ENCODE assay signal across 8 mouse cellular contexts in genomic region chr11:86807001-86807477, GRCm38 (mm10). TPM values are rescaled to one million over a fixed set of nuclear protein-coding genes. Genes with fewer than 3 reads are reported as not detected.
DNase-seq lines count a peak whose midpoint lies in the region; ATAC-seq and TF ChIP-seq lines count a peak whose summit lies in the region.

No protein-coding gene starts in this region.

- peak overlapping the region; percentile 41 for H3K4me2 ChIP-seq in CH12.LX (ENCODE audit: insufficient read depth, low read depth, poor library complexity, severe bottlenecking)
- H3K4me2 ChIP-seq in embryonic facial prominence, embryonic 14.5 days (ENCODE audit: low read depth, low read length), result peak overlapping the region; percentile 62
- peak overlapping the region; percentile 77 for H3K4me2 ChIP-seq in heart, embryonic 11.5 days
- H3K4me2 ChIP-seq in kidney, postnatal 0 days (ENCODE audit: low read length), result peak overlapping the region; percentile 75
- H3K4me2 ChIP-seq in liver, embryonic 11.5 days, result peak overlapping the region; percentile 68
- H3K4me2 ChIP-seq in stomach, embryonic 16.5 days (ENCODE audit: low read depth, low read length), result peak overlapping the region; percentile 69

- peaks cover 13 to 24% of the 10 kb centered on the region in 2 experiments for H3K36me3 ChIP-seq in CH12.LX (replicated peaks in 1 of 2; ENCODE audit: control insufficient read depth in 1 of 2, insufficient read depth in 1 of 2, low read length in 1 of 2)
- H3K36me3 ChIP-seq in embryonic facial prominence, embryonic 14.5 days (ENCODE audit: control insufficient read depth, insufficient read depth, low read length), result peaks cover 13% of the 10 kb centered on the region
- peaks cover 9% of the 10 kb centered on the region for H3K36me3 ChIP-seq in heart, embryonic 11.5 days (ENCODE audit: control insufficient read depth, insufficient read depth, low read length)
- H3K36me3 ChIP-seq in kidney, postnatal 0 days (ENCODE audit: insufficient read depth, low read length), result peaks cover 3% of the 10 kb centered on the region; the same call in 1 of the 2 replicates
- H3K36me3 ChIP-seq in liver, embryonic 11.5 days (ENCODE audit: control insufficient read depth, insufficient read depth, low read length), result no peaks in the 10 kb centered on the region
- 0 out of 2 replicates have a peak, but pooled peaks cover 6% of the 10 kb centered on the region for H3K36me3 ChIP-seq in stomach, embryonic 16.5 days (ENCODE audit: control insufficient read depth, insufficient read depth, low read length)

- dilution Hi-C loops in CH12.LX (cut with MboI; ENCODE audit: extremely low pct_ligation_motif_present, extremely low pct_unique_long_range_greater_than_20kb, low sequenced_read_pairs), result no loop called here

- no peaks in the 10 kb centered on the region for H3K79me2 ChIP-seq in CH12.LX (replicated peaks; ENCODE audit: control insufficient read depth, extremely low read depth, insufficient read depth, poor library complexity, severe bottlenecking)

- H3K4me3 ChIP-seq in CH12.LX (replicated peaks in 1 of 3; ENCODE audit: low read depth in 2 of 3, low read length in 2 of 3, poor library complexity in 1 of 3), result peak overlapping the region; percentile 92 to 94 (median 93)
- H3K4me3 ChIP-seq in embryonic facial prominence, embryonic 14.5 days (ENCODE audit: low read depth, low read length), result peak overlapping the region; percentile 84
- H3K4me3 ChIP-seq in heart, embryonic 11.5 days (ENCODE audit: low read depth, low read length), result peak overlapping the region; percentile 89
- H3K4me3 ChIP-seq in kidney, postnatal 0 days (replicated peaks; ENCODE audit: low read depth, low read length), result peak overlapping the region; percentile 76
- peak overlapping the region; percentile 89 for H3K4me3 ChIP-seq in liver, embryonic 11.5 days (ENCODE audit: low read depth, low read length)
- peak overlapping the region; percentile 100 for H3K4me3 ChIP-seq in stomach, embryonic 16.5 days (replicated peaks; ENCODE audit: low read length)

- TF ChIP-seq EP300 in CH12.LX (IDR thresholded peaks at IDR 0.05; ENCODE audit: low read length), result no peak

- no peak for TF ChIP-seq POLR2A in CH12.LX (IDR thresholded peaks at IDR 0.05; ENCODE audit: low read depth, low read length)

- peak overlapping the region; percentile 56 for H3K9ac ChIP-seq in CH12.LX (ENCODE audit: insufficient read depth, low read depth)
- peak overlapping the region; percentile 77 for H3K9ac ChIP-seq in embryonic facial prominence, embryonic 14.5 days (ENCODE audit: low read depth, low read length)
- peak overlapping the region; percentile 76 for H3K9ac ChIP-seq in heart, embryonic 11.5 days (ENCODE audit: low read depth, low read length)
- H3K9ac ChIP-seq in kidney, postnatal 0 days (ENCODE audit: low read depth, low read length), result peak overlapping the region; percentile 63
- peak overlapping the region; percentile 65 for H3K9ac ChIP-seq in liver, embryonic 11.5 days (ENCODE audit: low read depth, low read length)
- H3K9ac ChIP-seq in stomach, embryonic 16.5 days (ENCODE audit: low read length), result peak overlapping the region; percentile 85

- H3K9me3 ChIP-seq in CH12.LX (replicated peaks; ENCODE audit: low read length), result peaks cover 13% of the 10 kb centered on the region
- H3K9me3 ChIP-seq in embryonic facial prominence, embryonic 14.5 days (ENCODE audit: control insufficient read depth, low read length), result no peaks in the 10 kb centered on the region
- H3K9me3 ChIP-seq in heart, embryonic 11.5 days (replicated peaks; ENCODE audit: control insufficient read depth, low read length), result no peaks in the 10 kb centered on the region
- H3K9me3 ChIP-seq in kidney, postnatal 0 days (replicated peaks; ENCODE audit: low read length), result no peaks in the 10 kb centered on the region
- H3K9me3 ChIP-seq in liver, embryonic 11.5 days (ENCODE audit: control insufficient read depth, low read length), result no peaks in the 10 kb centered on the region
- no peaks in the 10 kb centered on the region for H3K9me3 ChIP-seq in stomach, embryonic 16.5 days (replicated peaks; ENCODE audit: control insufficient read depth, low read length)

- in situ Hi-C loops in CH12.LX (cut with MboI; ENCODE audit: low pct_ligation_motif_present, low pct_unique_long_range_greater_than_20kb, low sequenced_read_pairs), result no loop called here

- no peak for TF ChIP-seq RAD21 in CH12.LX (IDR thresholded peaks at IDR 0.05; ENCODE audit: low read depth, low read length)

- 2% methylated on average over 24 of the region's 25 CpGs for WGBS in embryonic facial prominence, embryonic 14.5 days
- under 1% methylated on average over 25 of the region's 25 CpGs for WGBS in heart, embryonic 11.5 days (ENCODE audit: insufficient replicate concordance)
- WGBS in kidney, postnatal 0 days, result under 1% methylated on average over 25 of the region's 25 CpGs
- under 1% methylated on average over 25 of the region's 25 CpGs for WGBS in liver, embryonic 11.5 days
- under 1% methylated on average over 25 of the region's 25 CpGs for WGBS in stomach, embryonic 16.5 days

- no peak for TF ChIP-seq CTCF in CH12.LX (conservative IDR thresholded peaks at IDR 0.05 in 1 of 2, IDR thresholded peaks at IDR 0.05 in 1 of 2; ENCODE audit: low read depth in 2 of 2, low read length in 2 of 2)
- TF ChIP-seq CTCF in kidney, postnatal 0 days (IDR thresholded peaks at IDR 0.05; ENCODE audit: low read depth), result no peak

- peak; percentile 70 for DNase-seq in CH12.LX (ENCODE audit: extremely low read depth)
- DNase-seq in adrenal gland, postnatal 25 days, result peak; percentile 54
- DNase-seq in embryonic facial prominence, embryonic 14.5 days (ENCODE audit: low spot score), result peak; percentile 76
- peak; percentile 78 for DNase-seq in kidney, postnatal 0 days (ENCODE audit: low spot score)
- peak; percentile 64 for DNase-seq in liver, embryonic 11.5 days (ENCODE audit: low spot score)

- H3K27me3 ChIP-seq in CH12.LX (replicated peaks), result peaks cover 24% of the 10 kb centered on the region
- no peaks in the 10 kb centered on the region for H3K27me3 ChIP-seq in embryonic facial prominence, embryonic 14.5 days (replicated peaks; ENCODE audit: control insufficient read depth, insufficient read depth, low read length)
- no peaks in the 10 kb centered on the region for H3K27me3 ChIP-seq in heart, embryonic 11.5 days (ENCODE audit: control insufficient read depth, insufficient read depth, low read length)
- H3K27me3 ChIP-seq in kidney, postnatal 0 days (ENCODE audit: insufficient read depth, low read length), result no peaks in the 10 kb centered on the region
- H3K27me3 ChIP-seq in liver, embryonic 11.5 days (replicated peaks; ENCODE audit: control insufficient read depth, insufficient read depth, low read length), result no peaks in the 10 kb centered on the region
- H3K27me3 ChIP-seq in stomach, embryonic 16.5 days (ENCODE audit: control insufficient read depth, insufficient read depth, low read length), result no peaks in the 10 kb centered on the region

- peak overlapping the region; percentile 14; the same call in 1 of the 2 replicates for H3K27ac ChIP-seq in CH12.LX (ENCODE audit: insufficient read depth, low read depth)
- H3K27ac ChIP-seq in embryonic facial prominence, embryonic 14.5 days (replicated peaks; ENCODE audit: low read depth, low read length), result peak overlapping the region; percentile 80
- H3K27ac ChIP-seq in heart, embryonic 11.5 days (ENCODE audit: low read depth, low read length), result peak overlapping the region; percentile 58; the same call in 1 of the 2 replicates
- peak overlapping the region; percentile 73 for H3K27ac ChIP-seq in kidney, postnatal 0 days
- peak overlapping the region; percentile 40 for H3K27ac ChIP-seq in liver, embryonic 11.5 days (ENCODE audit: low read depth, low read length)
- peak overlapping the region; percentile 73 for H3K27ac ChIP-seq in stomach, embryonic 16.5 days (ENCODE audit: low read length)

- ATAC-seq in embryonic facial prominence, embryonic 14.5 days (ENCODE audit: low read depth), result peak; percentile 90
- ATAC-seq in heart, embryonic 11.5 days (replicated peaks; ENCODE audit: insufficient number of reproducible peaks, low FRiP score, low TSS enrichment), result no peak
- ATAC-seq in kidney, postnatal 0 days (replicated peaks; ENCODE audit: low FRiP score, low read depth), result peak; percentile 81; the same call in 1 of the 2 replicates
- peak; percentile 71 for ATAC-seq in liver, embryonic 11.5 days (replicated peaks; ENCODE audit: low FRiP score)
- ATAC-seq in monocyte, adult 5-6 weeks (replicated peaks; ENCODE audit: insufficient number of reproducible peaks, low FRiP score, low TSS enrichment, poor library complexity, severe bottlenecking), result peak; percentile 42
- peak; percentile 57; the same call in 1 of the 2 replicates for ATAC-seq in stomach, embryonic 16.5 days (ENCODE audit: insufficient read depth, low FRiP score)

- H3K4me1 ChIP-seq in CH12.LX (ENCODE audit: control insufficient read depth in 1 of 2, insufficient read depth in 2 of 2), result peaks cover 6 to 14% of the 10 kb centered on the region in 2 experiments
- no peaks in the 10 kb centered on the region for H3K4me1 ChIP-seq in embryonic facial prominence, embryonic 14.5 days (ENCODE audit: control insufficient read depth, insufficient read depth, low read length)
- H3K4me1 ChIP-seq in heart, embryonic 11.5 days (ENCODE audit: control insufficient read depth, insufficient read depth, low read length), result 0 out of 2 replicates have a peak, but pooled peaks cover 2% of the 10 kb centered on the region
- no peaks in the 10 kb centered on the region for H3K4me1 ChIP-seq in kidney, postnatal 0 days (replicated peaks; ENCODE audit: insufficient read depth, low read length)
- H3K4me1 ChIP-seq in liver, embryonic 11.5 days (replicated peaks; ENCODE audit: control insufficient read depth, insufficient read depth, low read length), result no peaks in the 10 kb centered on the region
- peaks cover 2% of the 10 kb centered on the region; the same call in 1 of the 2 replicates for H3K4me1 ChIP-seq in stomach, embryonic 16.5 days (ENCODE audit: control insufficient read depth, insufficient read depth, low read length)

RNA-seq across cellular contexts. Expression of gene Dhx40, which starts 0.5 kb away (rescaled TPM):
- total RNA-seq in CH12.LX (2012; rRNA removed) (12.3 and 12.6 TPM in 2 replicates), CH12.LX (2014; rRNA removed) (20.3 and 23.3 TPM in 2 replicates)
- 15.5 and 15.6 TPM in 2 replicates for polyA plus RNA-seq in CH12.LX (2012; ENCODE audit: insufficient read length, low read depth)
- 31.9 and 38.1 TPM in 2 replicates for total RNA-seq in adrenal gland, postnatal 25 days (2021)
- 19.9 and 21.8 TPM in 2 replicates for polyA plus RNA-seq in embryonic facial prominence, embryonic 14.5 days (2014; fragmentation: Nextera tagmentation; extraction: Ambion mirVana)
- polyA plus RNA-seq in heart, embryonic 11.5 days (2014; fragmentation: Nextera tagmentation; extraction: Ambion mirVana), result 15.0 and 16.9 TPM in 2 replicates
- polyA plus RNA-seq in kidney, postnatal 0 days (2015; fragmentation: Nextera tagmentation; extraction: Ambion mirVana), result 30.7 and 33.3 TPM in 2 replicates
- polyA plus RNA-seq in liver, embryonic 11.5 days (2014; fragmentation: Nextera tagmentation; extraction: Ambion mirVana), result 15.4 and 16.4 TPM in 2 replicates
- 67.6 to 151 TPM (median 147 TPM) in 3 replicates for total RNA-seq in monocyte, adult 5-6 weeks (2017)
- polyA plus RNA-seq in stomach, embryonic 16.5 days (2015; fragmentation: Nextera tagmentation; extraction: Ambion mirVana), result 17.1 and 17.7 TPM in 2 replicates

RNA-seq across cellular contexts. Expression of gene Cltc, which starts 49.7 kb away (rescaled TPM):
- 140 and 174 TPM in 2 replicates for total RNA-seq in CH12.LX (2012; rRNA removed)
- 284 and 303 TPM in 2 replicates for total RNA-seq in CH12.LX (2014; rRNA removed)
- 219 and 256 TPM in 2 replicates for polyA plus RNA-seq in CH12.LX (2012; ENCODE audit: insufficient read length, low read depth)
- 268 and 379 TPM in 2 replicates for total RNA-seq in adrenal gland, postnatal 25 days (2021)
- 167 and 175 TPM in 2 replicates for polyA plus RNA-seq in embryonic facial prominence, embryonic 14.5 days (2014; fragmentation: Nextera tagmentation; extraction: Ambion mirVana)
- polyA plus RNA-seq in heart, embryonic 11.5 days (2014; fragmentation: Nextera tagmentation; extraction: Ambion mirVana), result 186 and 228 TPM in 2 replicates
- 113 and 120 TPM in 2 replicates for polyA plus RNA-seq in kidney, postnatal 0 days (2015; fragmentation: Nextera tagmentation; extraction: Ambion mirVana)
- polyA plus RNA-seq in liver, embryonic 11.5 days (2014; fragmentation: Nextera tagmentation; extraction: Ambion mirVana), result 157 and 185 TPM in 2 replicates
- total RNA-seq in monocyte, adult 5-6 weeks (2017), result 160 to 175 TPM (median 162 TPM) in 3 replicates
- polyA plus RNA-seq in stomach, embryonic 16.5 days (2015; fragmentation: Nextera tagmentation; extraction: Ambion mirVana), result 148 and 164 TPM in 2 replicates

Comparison
In these comparisons a context has a peak if more than half of its experiments do, and no peak if none do; other contexts are left out.
1. H3K27ac ChIP-seq: peak in every context shown above with its lines; median percentile 80 in embryonic facial prominence, embryonic 14.5 days; 73 in kidney, postnatal 0 days; 73 in stomach, embryonic 16.5 days; 58 in heart, embryonic 11.5 days; 40 in liver, embryonic 11.5 days; 14 in CH12.LX.